Mouse (Mus musculus) intestine, embryonic 15.5 days (tissue): ENCODE data around the gene Pck2. TPM values are rescaled to one million over a fixed set of nuclear protein-coding genes. Genes with fewer than 3 reads are reported as not detected.

Experiments used
- ATAC-seq: fragments of 200-750 bp; cut with Nextera tagmentation; 2 replicates; pipeline ENCODE4 v1.8.0; 2017; ENCODE audit warnings: moderate TSS enrichment, moderate library complexity
- H3K27ac ChIP-seq: fragments of 300-500 bp; sonication (generic); 2 replicates; pipeline ENCODE4 v1.5.1; 2015; ENCODE audit warnings: mild to moderate bottlenecking, inconsistent platforms
- H3K27me3 ChIP-seq: fragments of 300-500 bp; sonication (generic); replicated peaks from 2 replicates; pipeline ENCODE4 v1.6.1; 2015; ENCODE audit warnings: inconsistent platforms
- H3K36me3 ChIP-seq: fragments of 300-500 bp; sonication (generic); 2 replicates; pipeline ENCODE4 v1.6.1; 2015; ENCODE audit warnings: inconsistent platforms
- H3K4me1 ChIP-seq: fragments of 300-500 bp; sonication (generic); replicated peaks from 2 replicates; pipeline ENCODE4 v1.6.1; 2015; ENCODE audit warnings: inconsistent platforms
- H3K4me2 ChIP-seq: fragments of 300-500 bp; sonication (generic); replicated peaks from 2 replicates; pipeline ENCODE4 v1.6.1; 2015; ENCODE audit warnings: mild to moderate bottlenecking, inconsistent platforms
- H3K4me3 ChIP-seq: fragments of 300-500 bp; sonication (generic); replicated peaks from 2 replicates; pipeline ENCODE4 v1.5.1; 2015; ENCODE audit warnings: inconsistent platforms
- H3K9ac ChIP-seq: fragments of 300-500 bp; sonication (generic); 2 replicates; pipeline ENCODE4 v1.6.1; 2015; ENCODE audit warnings: inconsistent platforms
- H3K9me3 ChIP-seq: fragments of 300-500 bp; sonication (generic); 2 replicates; pipeline ENCODE4 v1.6.1; 2016; ENCODE audit warnings: inconsistent platforms
- WGBS: fragments of 180-500 bp; shearing (Covaris S2); methylation state at CpG from one replicate; pipeline ENCODE4 v1.1.7; 2015; 5-methylcytosine and 5-hydroxymethylcytosine counted together
- polyA plus RNA-seq: library from polyadenylated mRNA; unstranded; fragments of >200 nt; fragmentation: Nextera tagmentation; extraction: Ambion mirVana; gene quantifications from 2 replicates; pipeline ENCODE4 v1.2.1, GENCODE M21; 2015

The Pck2 gene
- polyA plus RNA-seq, 1 experiment from 2014 or later, result 48.8 TPM

DNA sequence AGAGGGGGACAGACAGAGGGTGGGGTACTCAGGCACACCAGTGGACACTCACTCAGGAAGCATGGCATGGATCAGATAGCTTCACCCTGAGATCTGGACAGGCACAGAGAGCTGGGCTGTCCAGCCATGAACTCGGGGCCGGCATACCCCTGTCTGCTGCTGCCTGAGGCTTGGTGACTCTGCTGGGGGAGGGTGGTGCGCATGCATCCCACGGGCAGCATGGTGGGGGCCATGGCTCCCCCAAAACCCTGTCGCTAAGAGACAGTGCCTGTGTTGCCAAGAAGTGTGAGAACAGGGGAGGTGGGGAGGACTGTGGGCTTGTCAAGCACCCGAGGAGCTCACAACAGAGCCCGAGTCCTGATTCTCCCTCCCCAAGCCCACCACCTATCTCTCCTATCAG, 29.0 kb upstream of the Pck2 start:
- H3K4me3 ChIP-seq, result no peak overlapping the region
- 0 out of 2 replicates have a peak, but pooled peaks cover under 1% of the 10 kb centered on the region for H3K27me3 ChIP-seq
- ATAC-seq, result no peak
- no peak overlapping the region for H3K9ac ChIP-seq
- H3K4me2 ChIP-seq, result no peak overlapping the region
- H3K4me1 ChIP-seq, result no peaks in the 10 kb centered on the region; the same call in 1 of the 2 replicates
- no peaks in the 10 kb centered on the region for H3K36me3 ChIP-seq
- WGBS, result 56% methylated on average over 7 of the region's 7 CpGs
- no peak overlapping the region for H3K27ac ChIP-seq
- no peaks in the 10 kb centered on the region for H3K9me3 ChIP-seq

DNA sequence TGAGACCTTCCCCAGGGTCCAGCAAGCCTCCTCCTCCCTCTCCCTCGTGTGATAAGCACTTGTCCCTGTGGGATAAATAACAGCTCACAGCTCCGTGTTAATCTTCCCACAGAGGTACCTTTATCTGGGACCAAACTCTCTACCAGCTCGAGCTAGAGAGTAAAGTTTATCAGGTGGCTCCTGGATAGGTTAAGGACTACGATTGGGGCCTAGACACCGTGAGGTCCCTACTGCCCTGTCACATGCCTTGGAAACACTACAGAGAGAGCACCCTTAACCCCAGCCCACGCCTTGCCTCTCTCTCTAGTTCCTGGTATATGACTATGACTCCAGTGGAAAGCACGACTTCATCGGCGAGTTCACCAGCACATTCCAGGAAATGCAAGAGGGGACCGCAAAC, 26.1 kb upstream of the Pck2 start:
- Histone ChIP-seq H3K27ac (no peak overlapping the region), H3K27me3 (0 out of 2 replicates have a peak, but pooled peaks cover 4% of the 10 kb centered on the region), H3K4me3 (no peak overlapping the region), H3K4me2 (no peak overlapping the region), H3K9ac (no peak overlapping the region), H3K4me1 (no peaks in the 10 kb centered on the region; the same call in 1 of the 2 replicates), H3K9me3 (no peaks in the 10 kb centered on the region), H3K36me3 (no peaks in the 10 kb centered on the region)
- ATAC-seq, result no peak
- WGBS, result 57% methylated on average over 10 of the region's 10 CpGs

DNA sequence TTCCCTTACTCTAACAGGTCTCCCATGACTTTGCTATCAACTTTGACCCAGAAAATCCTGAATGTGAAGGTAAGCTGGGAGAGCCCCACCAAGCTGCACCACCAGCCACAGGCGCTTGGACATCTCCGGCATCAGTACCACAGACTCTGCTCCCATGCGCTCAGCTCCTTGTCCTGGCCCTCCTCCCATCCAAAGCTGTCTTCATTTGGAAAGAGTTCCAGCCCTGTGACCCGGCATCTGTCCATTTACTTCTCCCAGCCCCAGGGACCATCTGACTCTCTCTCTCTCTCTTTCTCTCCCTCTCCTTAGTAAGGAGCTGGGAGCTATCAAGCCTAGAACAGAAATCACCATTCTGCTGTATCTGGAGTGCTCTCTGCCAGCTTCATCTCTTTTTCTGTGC, 24.2 kb upstream of the Pck2 start:
- WGBS, result 92% methylated on average over 4 of the region's 4 CpGs
- Histone ChIP-seq H3K27me3 (peaks cover 17% of the 10 kb centered on the region), H3K4me2 (no peak overlapping the region), H3K9me3 (no peaks in the 10 kb centered on the region), H3K4me3 (no peak overlapping the region), H3K36me3 (no peaks in the 10 kb centered on the region), H3K27ac (no peak overlapping the region), H3K4me1 (peaks cover 5% of the 10 kb centered on the region), H3K9ac (no peak overlapping the region)
- no peak for ATAC-seq

DNA sequence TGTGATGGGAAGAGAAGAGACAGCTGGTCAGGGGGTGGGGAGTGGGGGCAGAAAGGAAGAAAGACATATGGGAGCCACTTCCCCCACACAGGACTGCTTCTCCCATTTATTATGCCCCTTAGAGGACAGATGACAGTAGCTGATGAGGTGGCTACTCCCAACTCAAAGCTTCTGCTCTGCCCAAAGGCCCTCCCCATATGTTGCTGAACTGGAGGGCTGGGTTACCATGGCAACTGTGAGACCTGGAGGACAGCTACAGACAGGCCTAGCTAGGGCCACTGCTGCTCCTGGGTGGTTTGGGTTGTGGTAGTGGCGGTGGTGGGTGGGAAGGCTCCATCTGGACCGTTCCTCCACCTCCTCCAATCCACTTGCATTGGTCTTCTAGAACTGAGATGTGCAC, 21.2 kb upstream of the Pck2 start:
- ATAC-seq, result no peak
- H3K27ac ChIP-seq, result no peak overlapping the region
- H3K9ac ChIP-seq, result no peak overlapping the region
- H3K9me3 ChIP-seq, result no peaks in the 10 kb centered on the region
- 44% methylated on average over 2 of the region's 2 CpGs for WGBS
- H3K4me1 ChIP-seq, result peaks cover 10% of the 10 kb centered on the region
- H3K27me3 ChIP-seq, result peaks cover 35% of the 10 kb centered on the region
- no peak overlapping the region for H3K4me3 ChIP-seq
- H3K36me3 ChIP-seq, result no peaks in the 10 kb centered on the region
- no peak overlapping the region for H3K4me2 ChIP-seq

DNA sequence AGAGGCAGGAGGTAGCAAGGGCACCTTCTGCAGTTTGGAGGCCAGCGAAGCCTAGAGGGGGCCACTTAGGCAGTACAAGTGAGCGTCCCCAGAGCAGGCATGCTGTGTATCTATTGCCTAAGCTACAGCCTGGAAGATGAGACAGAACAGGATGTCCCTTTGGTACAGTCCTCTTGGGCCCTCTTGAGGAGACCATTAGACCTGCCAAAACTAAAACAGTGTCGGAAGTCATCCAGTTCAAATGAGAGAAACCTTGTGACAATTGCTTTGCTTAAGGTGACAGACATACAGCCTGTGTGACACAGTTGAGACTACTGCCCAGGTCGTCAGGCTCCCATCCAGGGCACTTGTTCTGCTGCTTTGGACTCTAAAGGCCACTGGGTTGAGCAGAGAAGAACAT, 20.5 kb upstream of the Pck2 start:
- WGBS, result 63% methylated on average over 4 of the region's 4 CpGs
- Histone ChIP-seq H3K9me3 (no peaks in the 10 kb centered on the region), H3K4me2 (no peak overlapping the region), H3K27me3 (peaks cover 35% of the 10 kb centered on the region), H3K27ac (no peak overlapping the region), H3K4me3 (no peak overlapping the region), H3K4me1 (peaks cover 10% of the 10 kb centered on the region), H3K9ac (no peak overlapping the region), H3K36me3 (no peaks in the 10 kb centered on the region)
- no peak for ATAC-seq

DNA sequence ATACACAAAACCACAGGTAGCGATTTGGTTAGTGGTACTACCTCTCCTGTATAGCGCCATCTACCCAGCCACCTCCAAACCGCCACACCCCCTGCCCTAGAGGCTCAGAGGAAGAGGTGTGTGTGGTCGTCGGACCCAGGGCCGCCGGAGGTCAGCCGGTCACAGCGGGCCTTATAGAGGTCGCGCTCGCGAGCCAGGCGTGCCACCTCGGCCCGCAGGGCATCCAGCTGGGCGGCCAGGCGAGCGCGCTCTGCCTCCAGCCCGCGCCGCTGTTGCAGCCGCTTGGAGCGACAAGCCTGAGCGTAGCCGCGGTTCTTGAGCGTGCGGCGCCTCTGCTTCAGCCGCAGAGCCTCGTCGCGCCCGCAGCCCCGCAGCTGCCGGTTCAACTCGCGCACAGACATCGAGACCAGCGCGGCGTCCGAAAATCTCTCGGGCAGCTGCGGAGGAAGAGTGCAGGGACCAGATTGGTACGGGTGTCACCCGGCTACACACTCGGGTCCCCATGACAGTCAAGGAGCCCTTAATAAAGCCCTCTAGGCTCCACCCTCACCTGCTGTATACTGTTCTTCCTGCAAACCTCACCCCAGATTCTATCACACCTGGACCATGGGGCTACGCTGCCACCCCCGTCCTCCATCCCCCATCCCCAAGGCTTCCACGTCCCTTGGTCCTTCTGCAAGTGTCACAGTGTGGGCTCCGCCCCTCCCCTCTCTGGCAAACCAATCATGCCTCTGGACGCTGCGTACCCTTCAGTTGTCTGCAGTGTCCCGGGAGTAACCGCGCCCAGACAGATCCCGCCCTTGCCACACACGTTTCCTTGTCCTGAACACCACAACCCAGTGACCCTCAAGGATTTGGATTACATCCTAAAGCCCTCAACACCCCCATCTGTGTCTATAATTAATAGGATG, 19.4 kb upstream of the Pck2 start:
- Histone ChIP-seq H3K27ac (no peak overlapping the region), H3K9ac (peak overlapping the region; percentile 45), H3K9me3 (no peaks in the 10 kb centered on the region), H3K4me1 (peaks cover 10% of the 10 kb centered on the region), H3K4me2 (peak overlapping the region; percentile 98), H3K4me3 (peak overlapping the region; percentile 49), H3K27me3 (peaks cover 35% of the 10 kb centered on the region), H3K36me3 (no peaks in the 10 kb centered on the region)
- ATAC-seq, result peak; percentile 68
- WGBS, result under 1% methylated on average over 61 of the region's 61 CpGs

DNA sequence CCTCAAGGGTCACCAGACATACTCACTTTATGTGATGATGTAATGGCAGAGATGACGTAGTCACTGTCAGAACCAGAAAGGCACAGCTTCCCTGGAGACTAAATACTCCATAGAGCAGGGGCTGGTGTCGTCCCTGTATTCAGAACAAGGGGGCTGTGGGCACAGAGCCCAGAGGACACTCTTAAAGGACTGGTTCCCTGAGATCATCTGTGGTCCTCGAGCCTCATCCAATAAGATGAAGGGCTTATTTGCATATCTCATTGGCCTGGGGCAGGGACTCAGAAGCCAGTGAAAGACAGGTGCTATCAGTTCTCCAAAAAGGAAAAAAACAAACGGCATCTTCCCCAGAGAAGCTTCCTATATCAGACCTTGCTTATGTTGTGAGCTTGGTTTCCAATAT, 16.0 kb upstream of the Pck2 start:
- Histone ChIP-seq H3K27ac (no peak overlapping the region), H3K9me3 (no peaks in the 10 kb centered on the region), H3K4me2 (no peak overlapping the region), H3K9ac (no peak overlapping the region), H3K36me3 (no peaks in the 10 kb centered on the region), H3K4me3 (no peak overlapping the region), H3K27me3 (peaks cover 30% of the 10 kb centered on the region), H3K4me1 (peaks cover 10% of the 10 kb centered on the region)
- ATAC-seq, result no peak
- 49% methylated on average over 4 of the region's 4 CpGs for WGBS

DNA sequence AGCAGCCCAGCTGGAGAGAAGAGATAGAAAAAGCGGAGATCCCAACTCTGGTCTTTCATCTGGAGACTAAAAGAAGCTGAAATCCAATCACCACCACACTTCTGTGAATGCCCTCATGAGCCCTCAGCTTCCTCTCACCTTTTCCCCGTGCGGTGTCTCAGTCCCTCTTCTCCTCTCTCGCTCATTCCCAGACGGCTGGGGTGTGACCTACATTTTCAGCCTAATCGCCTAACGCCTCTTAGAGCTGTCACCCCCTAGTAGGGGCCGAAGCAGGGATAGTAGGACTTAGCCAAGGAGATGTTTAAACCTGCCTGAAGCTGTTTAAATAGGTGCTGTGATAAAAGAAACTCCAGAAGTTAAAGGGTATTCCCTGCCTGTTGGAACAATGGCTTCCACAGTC, 15.3 kb upstream of the Pck2 start, which contains the start of gene Nrl:
Gene Nrl, minus strand, starts transcription at position 197 of the 400 bp plus-strand sequence.
- ATAC-seq, result no peak
- H3K4me1 ChIP-seq, result peaks cover 10% of the 10 kb centered on the region
- H3K4me2 ChIP-seq, result no peak within 1 kb of the TSS
- H3K9ac ChIP-seq, result no peak within 1 kb of the TSS
- no peak within 1 kb of the TSS for H3K27ac ChIP-seq
- H3K36me3 ChIP-seq, result no peaks in the 10 kb centered on the region
- H3K4me3 ChIP-seq, result no peak within 1 kb of the TSS
- WGBS, result 20% methylated on average over 8 of the region's 8 CpGs
- H3K9me3 ChIP-seq, result no peaks in the 10 kb centered on the region
- peaks cover 27% of the 10 kb centered on the region for H3K27me3 ChIP-seq

DNA sequence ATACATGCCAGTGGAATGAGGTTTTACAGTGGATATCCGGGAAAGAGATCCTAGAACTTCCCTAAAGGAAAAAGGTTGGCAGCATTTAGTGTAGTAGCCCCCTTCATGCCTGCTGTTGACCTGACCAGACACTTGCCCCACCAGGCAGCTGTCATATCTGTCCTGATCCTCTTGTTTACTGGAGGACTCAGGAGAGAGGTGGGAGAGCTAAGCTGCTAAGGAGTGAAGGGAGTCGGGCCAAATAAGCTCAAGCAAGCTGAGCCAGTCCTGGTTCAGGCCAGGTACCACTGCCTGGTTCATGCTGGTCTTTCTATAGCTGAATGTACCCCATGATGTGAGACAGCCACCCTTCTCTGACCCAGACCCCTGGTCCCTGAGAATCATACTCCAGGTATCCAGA, 13.4 kb upstream of the Pck2 start:
- Histone ChIP-seq H3K4me2 (no peak overlapping the region), H3K9ac (no peak overlapping the region), H3K27me3 (peaks cover 12% of the 10 kb centered on the region), H3K9me3 (no peaks in the 10 kb centered on the region), H3K4me1 (no peaks in the 10 kb centered on the region), H3K27ac (no peak overlapping the region), H3K36me3 (no peaks in the 10 kb centered on the region), H3K4me3 (no peak overlapping the region)
- 74% methylated on average over 2 of the region's 2 CpGs for WGBS
- ATAC-seq, result no peak

DNA sequence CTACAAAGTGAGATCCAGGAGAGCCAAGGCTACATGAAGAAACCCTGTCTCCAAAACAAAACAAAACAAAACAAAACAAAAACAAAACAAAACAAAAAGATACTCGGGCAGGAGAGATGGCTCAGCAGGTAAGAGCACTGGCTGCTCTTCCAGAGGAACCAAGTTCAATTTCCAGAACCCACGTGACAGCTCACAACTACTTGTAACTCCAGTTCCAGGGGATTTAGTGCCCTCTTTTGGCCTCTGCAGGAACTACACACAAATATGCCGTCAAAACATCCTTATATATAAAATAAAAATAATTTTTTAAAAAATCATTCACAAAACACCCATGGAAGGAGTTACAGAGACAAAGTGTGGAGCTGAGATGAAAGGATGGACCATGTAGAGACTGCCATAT, 12.1 kb upstream of the Pck2 start:
- 17% methylated on average over 3 of the region's 3 CpGs for WGBS
- no peak overlapping the region for H3K27ac ChIP-seq
- no peak overlapping the region for H3K4me2 ChIP-seq
- no peak overlapping the region for H3K4me3 ChIP-seq
- H3K9me3 ChIP-seq, result no peaks in the 10 kb centered on the region
- H3K36me3 ChIP-seq, result no peaks in the 10 kb centered on the region
- H3K9ac ChIP-seq, result no peak overlapping the region
- H3K4me1 ChIP-seq, result no peaks in the 10 kb centered on the region
- 0 out of 2 replicates have a peak, but pooled peaks cover 3% of the 10 kb centered on the region for H3K27me3 ChIP-seq
- ATAC-seq, result no peak

DNA sequence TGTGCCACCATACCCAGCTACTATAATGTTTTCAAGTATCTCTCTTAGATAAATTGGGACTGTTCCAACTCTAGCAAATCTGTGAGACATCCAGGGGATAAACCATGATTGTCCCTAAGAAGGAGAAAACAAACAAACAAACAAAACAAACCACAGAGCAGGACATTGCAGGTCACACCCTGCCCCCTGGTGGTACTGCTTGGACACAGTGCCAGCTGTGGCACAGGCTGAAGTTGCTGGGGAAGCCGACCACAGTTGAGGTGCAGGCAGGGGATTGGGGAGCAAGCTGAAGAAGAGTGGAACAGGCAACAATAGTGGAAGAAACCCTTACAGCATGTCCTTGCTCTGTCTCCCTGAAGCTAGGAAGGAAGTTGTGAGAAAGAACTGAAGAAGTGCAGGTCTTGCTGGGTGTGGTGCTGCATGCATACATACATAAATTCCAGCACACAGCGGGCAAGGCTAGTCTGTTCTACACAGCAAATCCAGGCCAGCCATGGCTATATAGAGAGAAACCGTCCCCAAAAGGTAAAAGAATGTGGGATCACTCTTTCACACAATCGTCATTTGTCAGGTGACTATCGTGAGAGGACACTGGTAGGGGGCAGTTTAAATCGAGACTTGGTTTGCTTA, 3.8 kb upstream of the Pck2 start:
- 44% methylated on average over 6 of the region's 6 CpGs for WGBS
- Histone ChIP-seq H3K9me3 (no peaks in the 10 kb centered on the region), H3K4me2 (no peak overlapping the region), H3K4me1 (peaks cover 11% of the 10 kb centered on the region), H3K9ac (no peak overlapping the region), H3K36me3 (no peaks in the 10 kb centered on the region), H3K27ac (no peak overlapping the region), H3K27me3 (no peaks in the 10 kb centered on the region), H3K4me3 (no peak overlapping the region)
- ATAC-seq, result no peak

DNA sequence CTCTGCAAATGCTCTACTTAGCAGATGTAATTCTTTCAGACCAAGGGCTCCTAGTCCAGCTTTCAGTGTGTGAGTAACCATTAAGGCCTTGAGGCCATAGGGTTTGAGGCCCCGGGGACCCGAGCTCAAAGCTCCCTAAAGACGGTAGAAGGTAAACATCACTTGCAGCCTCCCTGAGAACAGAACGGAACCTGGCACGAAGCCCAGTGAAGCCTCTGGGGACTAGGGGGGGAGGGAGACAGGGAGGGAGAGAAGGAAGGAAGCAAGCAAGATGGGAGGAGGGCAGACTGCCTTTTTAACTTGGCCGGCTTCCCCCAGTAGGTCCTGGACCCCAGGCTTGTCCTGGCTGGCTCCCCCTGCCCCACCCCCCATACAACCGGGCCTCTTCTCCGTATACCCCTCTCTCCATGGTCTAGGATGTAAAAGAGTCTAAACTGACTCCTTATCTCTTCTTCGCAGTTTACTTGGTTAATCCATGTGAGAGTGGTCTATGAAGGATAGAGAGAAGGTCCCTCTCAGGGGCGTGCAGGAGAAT, 788 bp downstream of the Pck2 start:
- 0% methylated on average over 10 of the region's 10 CpGs for WGBS
- H3K9ac ChIP-seq, result peak overlapping the region; percentile 60
- no peaks in the 10 kb centered on the region for H3K9me3 ChIP-seq
- ATAC-seq, result peak; percentile 72
- peak overlapping the region; percentile 52 for H3K4me3 ChIP-seq
- H3K4me2 ChIP-seq, result peak overlapping the region; percentile 71
- H3K36me3 ChIP-seq, result peaks cover 20% of the 10 kb centered on the region; the same call in 1 of the 2 replicates
- H3K4me1 ChIP-seq, result peaks cover 15% of the 10 kb centered on the region
- H3K27me3 ChIP-seq, result no peaks in the 10 kb centered on the region
- H3K27ac ChIP-seq, result peak overlapping the region; percentile 90
